Mouse (Mus musculus): ENCODE results near the gene Prkg1.

- TF ChIP-seq CTCF (IDR thresholded peaks at IDR 0.05; ENCODE audit: borderline replicate concordance, insufficient read depth, low read depth, low read length) (no peak), POLR2A (IDR thresholded peaks at IDR 0.05; ENCODE audit: borderline replicate concordance, insufficient read depth, low read length) (no peak)
These were observed 826.8 kb downstream of the Prkg1 start for GRCm38 (mm10) chr19:30938058-30938457.

All from cerebellum, adult 2 months (tissue).